ENCODE assay signal across 8 mouse cellular contexts in the genomic region with DNA sequence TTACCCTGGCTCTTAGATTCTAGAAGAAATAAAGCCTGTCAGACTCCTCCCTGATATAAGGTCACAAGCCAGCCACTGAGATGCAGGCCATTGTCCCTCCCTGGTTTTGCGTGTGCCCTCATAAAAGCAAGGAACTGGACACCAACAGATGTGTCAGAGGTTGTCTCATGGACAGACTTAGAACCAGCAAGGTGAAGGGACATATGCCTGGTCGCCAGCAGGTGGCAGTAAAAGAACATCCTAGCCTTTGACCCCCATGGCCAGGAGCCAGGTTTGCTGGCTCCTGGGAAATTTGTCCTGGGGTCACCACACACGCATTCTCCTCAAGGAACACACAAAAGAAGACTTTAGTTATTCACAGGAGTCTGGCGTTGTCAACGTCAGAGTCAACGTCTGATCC.
DNase-seq lines count a peak whose midpoint lies in the region; ATAC-seq lines count a peak whose summit lies in the region.

No protein-coding gene starts in this region.

- peak; percentile 48 for DNase-seq in hindbrain, embryonic 10.5 days (ENCODE audit: low spot score)
- DNase-seq in 416B (ENCODE audit: low read depth) (peak; percentile 38), NIH3T3 (ENCODE audit: low read depth) (peak; percentile 23)
- DNase-seq in kidney, postnatal 10 days, result peak; percentile 55
- peak; percentile 4 for DNase-seq in thymus, postnatal 0 days (ENCODE audit: low spot score)
- no peak for DNase-seq in heart, adult 11 months

- no peaks in the 10 kb centered on the region for H3K9me3 ChIP-seq in hindbrain, embryonic 10.5 days
- H3K9me3 ChIP-seq in hindbrain, embryonic 16.5 days (ENCODE audit: control insufficient read depth, low read length), result no peaks in the 10 kb centered on the region

- 26% methylated on average over 6 of the region's 6 CpGs for WGBS in hindbrain, embryonic 10.5 days
- WGBS in hindbrain, embryonic 16.5 days, result 28% methylated on average over 6 of the region's 6 CpGs

- H3K4me1 ChIP-seq in hindbrain, embryonic 10.5 days (replicated peaks), result peaks cover 35% of the 10 kb centered on the region
- H3K4me1 ChIP-seq in hindbrain, embryonic 16.5 days (ENCODE audit: control insufficient read depth, insufficient read depth, low read depth, low read length), result peaks cover 2% of the 10 kb centered on the region

- no peak overlapping the region for H3K4me3 ChIP-seq in hindbrain, embryonic 10.5 days
- H3K4me3 ChIP-seq in hindbrain, embryonic 16.5 days (ENCODE audit: low read length), result no peak overlapping the region

- H3K4me2 ChIP-seq in hindbrain, embryonic 16.5 days (ENCODE audit: low read length), result no peak overlapping the region

- no peak overlapping the region for H3K27ac ChIP-seq in hindbrain, embryonic 10.5 days
- no peak overlapping the region for H3K27ac ChIP-seq in hindbrain, embryonic 16.5 days (ENCODE audit: low read depth, low read length)

- ATAC-seq in hindbrain, embryonic 16.5 days, result no peak
- no peak for ATAC-seq in activated CD4-positive, CD25-positive, alpha-beta regulatory T cell, adult 4 months

- H3K9ac ChIP-seq in hindbrain, embryonic 16.5 days (ENCODE audit: low read depth, low read length), result no peak overlapping the region

- H3K27me3 ChIP-seq in hindbrain, embryonic 10.5 days (ENCODE audit: insufficient read depth, poor library complexity, severe bottlenecking), result no peaks in the 10 kb centered on the region
- no peaks in the 10 kb centered on the region for H3K27me3 ChIP-seq in hindbrain, embryonic 16.5 days (replicated peaks; ENCODE audit: control insufficient read depth, insufficient read depth, low read length)

- no peaks in the 10 kb centered on the region for H3K36me3 ChIP-seq in hindbrain, embryonic 10.5 days
- no peaks in the 10 kb centered on the region for H3K36me3 ChIP-seq in hindbrain, embryonic 16.5 days (ENCODE audit: control insufficient read depth, insufficient read depth, low read length)
